Mouse (Mus musculus): ENCODE data around the gene Papola. TPM values are rescaled to one million over a fixed set of nuclear protein-coding genes. Genes with fewer than 3 reads are reported as not detected.

Papola gene
- polyA plus RNA-seq, 1 experiment from 2014 or later, result 222 TPM

- no peak for DNase-seq (ENCODE audit: low spot score)
- peaks cover 7% of the 10 kb centered on the region for H3K9me3 ChIP-seq
- peaks cover 31% of the 10 kb centered on the region; the same call in 1 of the 2 replicates for H3K27me3 ChIP-seq (ENCODE audit: insufficient read depth, poor library complexity, severe bottlenecking)
- 84% methylated on average over 13 of the region's 13 CpGs for WGBS
- no peak overlapping the region for H3K27ac ChIP-seq
- H3K4me1 ChIP-seq, result peaks cover 9% of the 10 kb centered on the region; the same call in 1 of the 2 replicates
- no peak overlapping the region for H3K4me3 ChIP-seq
- no peaks in the 10 kb centered on the region for H3K36me3 ChIP-seq
These were observed 92.4 kb downstream of the Papola start for GRCm38 (mm10) chr12:105876931-105877330.

GRCm38 (mm10) chr12:105878746-105879145, 94.3 kb downstream of the Papola start:
- Histone ChIP-seq H3K36me3 (no peaks in the 10 kb centered on the region), H3K27ac (no peak overlapping the region), H3K27me3 (ENCODE audit: insufficient read depth, poor library complexity, severe bottlenecking) (peaks cover 28% of the 10 kb centered on the region; the same call in 1 of the 2 replicates), H3K4me1 (peaks cover 9% of the 10 kb centered on the region; the same call in 1 of the 2 replicates), H3K9me3 (peaks cover 7% of the 10 kb centered on the region), H3K4me3 (no peak overlapping the region)
- 87% methylated on average over 5 of the region's 5 CpGs for WGBS
- no peak for DNase-seq (ENCODE audit: low spot score)

- Histone ChIP-seq H3K27me3 (ENCODE audit: insufficient read depth, poor library complexity, severe bottlenecking) (peaks cover 18% of the 10 kb centered on the region; the same call in 1 of the 2 replicates), H3K4me1 (no peaks in the 10 kb centered on the region), H3K4me3 (no peak overlapping the region), H3K36me3 (no peaks in the 10 kb centered on the region), H3K27ac (no peak overlapping the region), H3K9me3 (peaks cover 7% of the 10 kb centered on the region)
- 83% methylated on average over 12 of the region's 12 CpGs for WGBS
- no peak for DNase-seq (ENCODE audit: low spot score)
These were observed 99.5 kb downstream of the Papola start for GRCm38 (mm10) chr12:105883799-105884514.

- no peaks in the 10 kb centered on the region for H3K9me3 ChIP-seq
- DNase-seq (ENCODE audit: low spot score), result no peak
- no peaks in the 10 kb centered on the region for H3K4me1 ChIP-seq
- H3K27ac ChIP-seq, result no peak overlapping the region
- H3K27me3 ChIP-seq (ENCODE audit: insufficient read depth, poor library complexity, severe bottlenecking), result peaks cover 18% of the 10 kb centered on the region; the same call in 1 of the 2 replicates
- no peak overlapping the region for H3K4me3 ChIP-seq
- H3K36me3 ChIP-seq, result no peaks in the 10 kb centered on the region
- 42% methylated on average over 22 of the region's 22 CpGs for WGBS
These were observed 100.2 kb downstream of the Papola start for GRCm38 (mm10) chr12:105884515-105885323.

Small RNA genes lying within 50 kb of the gene (microRNA-seq; reads per million reads assigned to microRNA genes)
- not detected for gene Gm22120

Other genes with a start within 250 kb of the Papola start
- gene Bdkrb2, start 221.5 kb upstream of the Papola start, polyA plus RNA-seq (2016; fragmentation: Nextera tagmentation; extraction: Ambion mirVana), result 1.4 and 2.4 TPM in 2 replicates
- gene Bdkrb1, start 181.6 kb upstream of the Papola start, polyA plus RNA-seq (2016; fragmentation: Nextera tagmentation; extraction: Ambion mirVana), result 0.22 TPM in 1 of 2 replicates, not detected in the other
- gene Gskip, start 99.9 kb upstream of the Papola start, polyA plus RNA-seq (2016; fragmentation: Nextera tagmentation; extraction: Ambion mirVana), result 27.7 and 33.0 TPM in 2 replicates
- 10.2 and 13.0 TPM in 2 replicates for gene Atg2b, start 99.5 kb upstream of the Papola start, polyA plus RNA-seq (2016; fragmentation: Nextera tagmentation; extraction: Ambion mirVana)
- gene Ak7, start 78.7 kb upstream of the Papola start, polyA plus RNA-seq (2016; fragmentation: Nextera tagmentation; extraction: Ambion mirVana), result 0.64 and 0.92 TPM in 2 replicates
- 62.9 and 76.4 TPM in 2 replicates for gene Vrk1, start 225.5 kb downstream of the Papola start, polyA plus RNA-seq (2016; fragmentation: Nextera tagmentation; extraction: Ambion mirVana)